Mouse (Mus musculus) kidney, adult 2 months (tissue): Measurements from ENCODE around the gene 4931429L15Rik. TPM values are rescaled to one million over a fixed set of nuclear protein-coding genes. Genes with fewer than 3 reads are reported as not detected.

ENCODE experiments used
- DNase-seq: peaks from one replicate; pipeline ENCODE4 v3.0.0; 2021
- H3K27ac ChIP-seq: fragments of 200-500 bp; 2 replicates; pipeline ENCODE4 v1.5.1; 2012; ENCODE audit warnings: low read depth, low read length, control low read depth, inconsistent platforms; ENCODE audit not compliant: insufficient read depth
- H3K27me3 ChIP-seq: fragments of 200-500 bp; replicated peaks from 2 replicates; pipeline ENCODE4 v1.6.1; 2012; ENCODE audit warnings: mild to moderate bottlenecking, moderate library complexity, low read length, inconsistent platforms; ENCODE audit not compliant: control insufficient read depth, insufficient read depth
- H3K36me3 ChIP-seq: fragments of 200-500 bp; 2 replicates; pipeline ENCODE4 v1.6.1; 2012; ENCODE audit warnings: mild to moderate bottlenecking, moderate library complexity, low read length, inconsistent platforms; ENCODE audit not compliant: control insufficient read depth, insufficient read depth
- H3K4me1 ChIP-seq: fragments of 200-500 bp; 2 replicates; pipeline ENCODE4 v1.6.1; 2011; ENCODE audit warnings: low read length; ENCODE audit not compliant: control insufficient read depth, insufficient read depth
- H3K4me3 ChIP-seq: fragments of 200-500 bp; 2 replicates; pipeline ENCODE4 v1.5.1; 2011; ENCODE audit warnings: mild to moderate bottlenecking, low read depth, low read length, control low read depth; ENCODE audit not compliant: insufficient read depth
- CTCF ChIP-seq: fragments of 200-500 bp; conservative IDR thresholded peaks from 2 replicates; pipeline ENCODE4 v1.5.1; 2011; ENCODE audit warnings: low read depth, mild to moderate bottlenecking, control low read depth, low read length, moderate library complexity, mixed read lengths; ENCODE audit not compliant: insufficient read depth, insufficient read length
- POLR2A ChIP-seq: fragments of 200-500 bp; IDR thresholded peaks from one replicate; pipeline ENCODE4 v1.6.1; 2011; ENCODE audit warnings: low read depth, low read length, control low read depth
- WGBS: fragments of 180-500 bp; shearing (Covaris S2); methylation state at CpG from one replicate; pipeline ENCODE4 v1.1.7; 2018; 5-methylcytosine and 5-hydroxymethylcytosine counted together
- polyA plus RNA-seq: library from polyadenylated mRNA; depleted of rRNA; stranded (reverse); fragments of >200 nt; gene quantifications from 2 replicates; pipeline ENCODE4 v1.2.3, GENCODE M21; 2012; rRNA removed

The 4931429L15Rik gene
- polyA plus RNA-seq, 1 experiment: not detected

DNA sequence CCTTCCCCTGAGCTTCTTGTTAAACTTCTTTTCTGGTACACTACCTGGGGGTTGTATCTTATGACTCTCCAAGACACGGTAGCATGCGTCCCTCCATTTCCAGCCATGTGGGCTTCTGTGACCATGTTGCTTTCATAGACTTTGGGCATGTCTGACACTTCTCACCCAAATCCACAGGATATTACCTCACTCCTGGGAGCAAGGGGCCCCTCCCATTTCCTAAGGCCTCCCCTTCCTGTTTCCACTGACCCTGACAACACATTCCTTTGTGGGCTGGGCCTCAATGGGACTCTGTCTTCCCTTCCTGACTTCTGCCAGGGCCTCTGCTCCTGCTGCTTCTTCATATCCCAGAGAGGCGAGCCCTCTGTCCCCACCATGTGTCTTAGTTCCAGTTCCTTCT lies 62.2 kb downstream of the 4931429L15Rik start:
- Histone ChIP-seq H3K4me1 (no peaks in the 10 kb centered on the region), H3K27ac (no peak overlapping the region), H3K36me3 (no peaks in the 10 kb centered on the region), H3K4me3 (no peak overlapping the region), H3K27me3 (no peaks in the 10 kb centered on the region)
- TF ChIP-seq POLR2A (no peak), CTCF (no peak)
- 87% methylated on average over 3 of the region's 3 CpGs for WGBS
- peak; percentile 13 for DNase-seq

DNA sequence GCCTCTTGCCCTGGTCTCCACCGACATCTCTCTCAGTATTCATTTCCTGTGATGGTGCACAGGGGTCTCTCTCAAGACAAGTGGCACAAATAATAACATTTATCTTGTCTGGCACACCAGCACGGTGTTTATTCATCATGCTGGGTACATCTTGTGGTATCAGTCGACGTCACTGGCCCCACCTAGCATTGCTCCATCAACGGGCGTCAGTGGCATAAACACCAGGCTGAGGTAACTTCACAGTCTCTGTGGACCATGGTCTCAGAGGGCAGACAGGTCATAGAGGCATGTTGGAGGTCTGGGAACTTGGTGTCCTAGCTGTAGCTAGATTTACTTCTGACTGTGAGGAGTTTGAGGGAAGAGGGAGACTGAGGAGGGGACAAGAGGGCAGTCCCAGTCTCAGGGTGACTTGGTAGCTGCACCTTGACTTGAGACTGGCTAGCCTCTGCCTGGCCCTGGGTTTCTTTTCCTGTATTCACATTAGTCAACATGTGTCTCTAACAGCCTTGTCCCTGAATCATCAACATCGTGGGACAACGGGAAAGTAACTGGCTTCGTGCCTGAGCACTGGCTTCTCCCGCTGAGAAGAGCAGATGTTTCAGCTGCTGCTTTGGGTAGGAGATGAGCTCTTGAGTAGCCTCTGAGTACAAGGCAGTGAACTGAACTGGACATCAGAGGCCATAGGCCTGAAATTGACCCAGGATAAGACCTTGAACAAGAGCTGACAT lies 63.0 kb downstream of the 4931429L15Rik start:
- no peak overlapping the region for H3K27ac ChIP-seq
- H3K27me3 ChIP-seq: no peaks in the 10 kb centered on the region
- no peaks in the 10 kb centered on the region for H3K36me3 ChIP-seq
- no peak overlapping the region for H3K4me3 ChIP-seq
- no peak for DNase-seq
- H3K4me1 ChIP-seq: no peaks in the 10 kb centered on the region
- TF ChIP-seq POLR2A: no peak
- TF ChIP-seq CTCF: no peak
- WGBS: 82% methylated on average over 10 of the region's 10 CpGs

DNA sequence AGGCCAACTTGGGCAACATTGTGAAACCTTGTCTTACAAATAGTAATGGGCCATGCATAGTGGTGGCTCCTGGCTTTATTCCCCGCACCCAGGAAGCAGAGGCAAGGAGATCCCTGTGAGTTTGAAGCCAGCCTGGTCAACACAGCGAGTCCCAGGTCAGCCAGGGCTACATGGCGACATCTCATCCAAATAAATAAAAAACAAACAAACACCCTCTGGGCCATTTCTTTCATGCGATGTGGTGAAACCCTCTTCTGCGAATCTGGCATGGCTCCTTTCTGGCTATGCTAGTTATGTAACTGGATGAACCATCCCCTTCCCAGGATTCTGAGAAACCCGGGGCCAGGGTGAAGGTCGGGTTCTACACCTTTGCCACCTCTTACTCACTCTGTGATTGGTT lies 63.6 kb downstream of the 4931429L15Rik start:
- Histone ChIP-seq H3K27me3 (no peaks in the 10 kb centered on the region), H3K27ac (no peak overlapping the region), H3K4me3 (no peak overlapping the region), H3K36me3 (no peaks in the 10 kb centered on the region), H3K4me1 (no peaks in the 10 kb centered on the region)
- TF ChIP-seq POLR2A (no peak), CTCF (no peak)
- 89% methylated on average over 7 of the region's 7 CpGs for WGBS
- DNase-seq: peak; percentile 20

Other genes starting within 250 kb of the 4931429L15Rik start
- 1.0 and 1.2 TPM in 2 replicates for gene Apoa1, start 91.4 kb downstream of the 4931429L15Rik start, polyA plus RNA-seq
- 39.2 and 43.8 TPM in 2 replicates for gene Apoc3, start 84.3 kb downstream of the 4931429L15Rik start, polyA plus RNA-seq
- 5.7 and 6.9 TPM in 2 replicates for gene Apoa4, start 79.3 kb downstream of the 4931429L15Rik start, polyA plus RNA-seq
- 0.16 TPM in 1 of 2 replicates, not detected in the other for gene Apoa5, start 51.4 kb downstream of the 4931429L15Rik start, polyA plus RNA-seq
- 16.6 and 19.3 TPM in 2 replicates for gene Zpr1, start 46.9 kb downstream of the 4931429L15Rik start, polyA plus RNA-seq
- gene Bud13, start 37.0 kb downstream of the 4931429L15Rik start, polyA plus RNA-seq: 7.1 and 7.8 TPM in 2 replicates